8 mouse cellular contexts compared by ENCODE assay signal in the genomic region with DNA sequence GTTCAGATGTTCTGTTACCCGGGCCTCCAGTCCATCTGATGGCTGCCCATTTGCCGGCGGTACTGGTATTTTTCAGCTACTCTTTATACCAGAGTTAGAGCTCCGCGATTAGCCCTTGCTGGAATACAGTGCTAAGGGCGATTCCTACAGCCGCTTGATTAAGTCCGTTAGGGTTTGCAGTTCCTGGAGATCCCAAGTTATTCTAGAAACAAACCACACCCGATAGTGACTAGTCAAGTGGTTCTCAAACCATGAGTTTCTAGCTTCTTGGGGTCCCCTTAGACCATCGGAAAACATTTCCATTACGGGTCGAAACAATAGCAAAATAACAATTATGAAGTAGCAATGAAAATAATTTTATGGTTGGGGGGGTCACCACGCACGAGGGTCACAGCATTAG. TPM values are rescaled to one million over a fixed set of nuclear protein-coding genes. Genes with fewer than 3 reads are reported as not detected.
DNase-seq lines count a peak whose midpoint lies in the region; ATAC-seq and TF ChIP-seq lines count a peak whose summit lies in the region.

No protein-coding gene starts in this region.

- no peak for ATAC-seq in midbrain, embryonic 11.5 days (ENCODE audit: low FRiP score)

- DNase-seq in kidney, adult 9 months, result peak; percentile 19
- DNase-seq in kidney, postnatal 10 days, result no peak
- DNase-seq in hindbrain, embryonic 10.5 days (ENCODE audit: low spot score), result no peak
- peak; percentile 86 for DNase-seq in midbrain, embryonic 11.5 days (ENCODE audit: low spot score, missing footprints)
- DNase-seq in thymus, postnatal 10 days (ENCODE audit: low spot score in 2 of 2), result no peak
- no peak for DNase-seq in adrenal gland, adult 18-20 months (ENCODE audit: low spot score in 2 of 2)
- no peak for DNase-seq in left cerebral cortex, postnatal 36 days (ENCODE audit: low spot score in 2 of 2)

- H3K4me1 ChIP-seq in bone marrow macrophage, adult 2 months (ENCODE audit: control insufficient read depth, insufficient read depth, low read length), result peaks cover 18% of the 10 kb centered on the region
- peaks cover 13% of the 10 kb centered on the region for H3K4me1 ChIP-seq in hindbrain, embryonic 10.5 days (replicated peaks)
- H3K4me1 ChIP-seq in midbrain, embryonic 11.5 days (ENCODE audit: control insufficient read depth, insufficient read depth, low read length), result peaks cover 9% of the 10 kb centered on the region

- no peaks in the 10 kb centered on the region for H3K27me3 ChIP-seq in hindbrain, embryonic 10.5 days (ENCODE audit: insufficient read depth, poor library complexity, severe bottlenecking)
- H3K27me3 ChIP-seq in midbrain, embryonic 11.5 days (ENCODE audit: control insufficient read depth, insufficient read depth, low read length), result no peaks in the 10 kb centered on the region

- H3K27ac ChIP-seq in bone marrow macrophage, adult 2 months (ENCODE audit: insufficient read depth, low read depth, low read length), result peak overlapping the region; percentile 84
- H3K27ac ChIP-seq in hindbrain, embryonic 10.5 days, result peak overlapping the region; percentile 85
- H3K27ac ChIP-seq in midbrain, embryonic 11.5 days (ENCODE audit: low read depth, low read length), result no peak overlapping the region

- TF ChIP-seq CTCF in bone marrow macrophage, adult 2 months (IDR thresholded peaks at IDR 0.05; ENCODE audit: low read depth, low read length), result no peak

- intact Hi-C loops in left cerebral cortex, postnatal 36 days (cut with DNase I), result no loop called here

- H3K4me3 ChIP-seq in bone marrow macrophage, adult 2 months (ENCODE audit: insufficient read depth, low read length), result peak overlapping the region; percentile 70
- peak overlapping the region; percentile 62 for H3K4me3 ChIP-seq in hindbrain, embryonic 10.5 days
- H3K4me3 ChIP-seq in midbrain, embryonic 11.5 days (ENCODE audit: low read depth, low read length), result no peak overlapping the region

- H3K4me2 ChIP-seq in midbrain, embryonic 11.5 days, result peak overlapping the region; percentile 66

- TF ChIP-seq POLR2A in bone marrow macrophage, adult 2 months (IDR thresholded peaks at IDR 0.05; ENCODE audit: borderline replicate concordance, low read depth, low read length), result no peak

- H3K9ac ChIP-seq in midbrain, embryonic 11.5 days (ENCODE audit: low read length), result peak overlapping the region; percentile 74; the same call in 1 of the 2 replicates

- H3K36me3 ChIP-seq in hindbrain, embryonic 10.5 days, result no peaks in the 10 kb centered on the region
- no peaks in the 10 kb centered on the region for H3K36me3 ChIP-seq in midbrain, embryonic 11.5 days (ENCODE audit: control insufficient read depth, insufficient read depth, low read length)

- peaks cover 2% of the 10 kb centered on the region; the same call in 1 of the 2 replicates for H3K9me3 ChIP-seq in hindbrain, embryonic 10.5 days
- no peaks in the 10 kb centered on the region for H3K9me3 ChIP-seq in midbrain, embryonic 11.5 days (ENCODE audit: control insufficient read depth, low read length)

- 79% methylated on average over 14 of the region's 14 CpGs for WGBS in hindbrain, embryonic 10.5 days
- 78% methylated on average over 14 of the region's 14 CpGs for WGBS in midbrain, embryonic 11.5 days

RNA-seq across cellular contexts. Expression of gene Ptgr2, which starts 0.6 kb away (rescaled TPM):
- polyA plus RNA-seq in bone marrow macrophage, adult 2 months (2012; ENCODE audit: insufficient read depth, insufficient read length, missing spikeins), result 46.7 and 50.7 TPM in 2 replicates
- 16.4 and 18.8 TPM in 2 replicates for polyA plus RNA-seq in hindbrain, embryonic 10.5 days (2016; fragmentation: Nextera tagmentation; extraction: Ambion mirVana)
- 18.6 and 18.8 TPM in 2 replicates for polyA plus RNA-seq in midbrain, embryonic 11.5 days (2014; fragmentation: Nextera tagmentation; extraction: Ambion mirVana)
- 100 to 1,000 TPM in 1 of 2 experiments, 10 to 100 TPM in 1; 82.5 to 110 TPM for total RNA-seq in adrenal gland, adult 18-20 months (2021)
- total RNA-seq in left cerebral cortex, postnatal 36 days (2021), result 10 to 100 TPM; 34.5 to 39.6 TPM

RNA-seq across cellular contexts. Expression of gene Zfp410, which starts 32.3 kb away (rescaled TPM):
- polyA plus RNA-seq in bone marrow macrophage, adult 2 months (2012; ENCODE audit: insufficient read depth, insufficient read length, missing spikeins), result 26.3 and 27.3 TPM in 2 replicates
- polyA plus RNA-seq in hindbrain, embryonic 10.5 days (2016; fragmentation: Nextera tagmentation; extraction: Ambion mirVana), result 106 and 120 TPM in 2 replicates
- polyA plus RNA-seq in midbrain, embryonic 11.5 days (2014; fragmentation: Nextera tagmentation; extraction: Ambion mirVana), result 121 and 122 TPM in 2 replicates
- 10 to 100 TPM; 31.9 to 40.8 TPM for total RNA-seq in adrenal gland, adult 18-20 months (2021)
- 10 to 100 TPM; 30.7 to 39.5 TPM for total RNA-seq in left cerebral cortex, postnatal 36 days (2021)

Comparison
In these comparisons a context has a peak if more than half of its experiments do, and no peak if none do; other contexts are left out.
1. DNase-seq: peak in kidney, adult 9 months (single experiment) and midbrain, embryonic 11.5 days (single experiment); none in kidney, postnatal 10 days (single experiment), hindbrain, embryonic 10.5 days (single experiment), thymus, postnatal 10 days (0 of 2), adrenal gland, adult 18-20 months (0 of 2) and left cerebral cortex, postnatal 36 days (0 of 2).